Mouse (Mus musculus) retina, adult 2 months (tissue): ENCODE measurements around the gene C77080.

ENCODE experiments used
- DNase-seq: peaks from one replicate; pipeline ENCODE4 v3.0.0-alpha.2; 2012; ENCODE audit warnings: low read depth, low spot score

C77080 gene

DNA sequence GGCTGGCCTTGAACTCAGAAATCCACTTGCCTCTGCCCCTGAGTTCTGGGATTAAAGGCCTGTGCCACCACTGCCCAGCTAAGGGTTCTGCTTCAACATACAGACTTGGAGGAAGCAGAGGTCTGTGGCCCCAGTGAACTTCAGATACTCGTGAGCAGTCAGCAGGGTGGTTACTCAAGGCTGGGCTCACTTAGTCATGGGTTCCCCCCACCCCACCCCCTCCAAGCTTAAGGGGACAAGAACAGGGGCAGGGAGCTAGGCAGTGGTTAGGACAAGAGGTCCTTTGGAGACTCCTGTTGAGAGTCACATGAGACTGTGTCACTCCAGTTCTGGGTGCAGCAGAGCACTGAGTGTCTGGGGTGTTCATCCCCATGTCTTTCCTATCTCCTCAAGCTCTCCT, 7.5 kb upstream of the C77080 start:
- no peak for DNase-seq

DNA sequence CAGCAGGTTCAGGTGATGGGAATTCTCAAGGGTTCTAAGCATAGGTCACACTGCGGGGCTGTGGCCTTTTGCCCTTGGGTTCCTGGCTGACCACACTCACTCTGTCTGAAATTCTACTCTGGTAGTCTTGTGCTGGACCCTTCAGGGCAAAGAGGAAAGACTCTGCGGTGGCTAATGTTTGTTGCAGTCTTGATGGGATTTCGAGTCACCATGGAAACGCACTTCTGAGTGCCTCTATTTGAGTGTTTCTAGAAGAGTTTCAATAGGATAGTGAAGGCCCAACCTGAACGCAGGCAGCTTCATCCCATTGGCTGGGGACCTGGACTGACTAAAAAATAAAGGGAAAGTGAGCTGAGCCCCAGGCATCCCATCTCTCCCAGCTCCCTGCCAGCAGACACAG, 5.6 kb upstream of the C77080 start:
- no peak for DNase-seq

DNA sequence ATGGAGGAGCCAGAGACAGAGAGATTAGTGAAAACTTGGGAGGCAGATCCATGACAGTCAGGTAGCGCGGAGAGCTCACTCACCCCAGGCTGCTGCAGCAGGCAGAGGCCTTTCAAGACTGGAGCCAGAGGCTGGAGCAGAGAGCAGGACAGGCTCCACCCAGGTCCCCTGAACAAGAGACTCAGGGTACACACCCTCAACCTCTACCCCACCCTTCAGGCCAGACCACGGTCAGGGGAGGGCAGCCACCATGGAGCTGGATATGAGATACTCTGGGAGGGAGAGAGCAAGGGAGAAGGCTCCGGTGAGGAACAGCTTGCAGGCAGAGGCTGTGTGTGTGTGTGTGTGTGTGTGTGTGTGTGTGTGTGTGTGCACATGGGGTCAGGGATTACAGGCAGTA, 5.0 kb upstream of the C77080 start:
- DNase-seq, result no peak

DNA sequence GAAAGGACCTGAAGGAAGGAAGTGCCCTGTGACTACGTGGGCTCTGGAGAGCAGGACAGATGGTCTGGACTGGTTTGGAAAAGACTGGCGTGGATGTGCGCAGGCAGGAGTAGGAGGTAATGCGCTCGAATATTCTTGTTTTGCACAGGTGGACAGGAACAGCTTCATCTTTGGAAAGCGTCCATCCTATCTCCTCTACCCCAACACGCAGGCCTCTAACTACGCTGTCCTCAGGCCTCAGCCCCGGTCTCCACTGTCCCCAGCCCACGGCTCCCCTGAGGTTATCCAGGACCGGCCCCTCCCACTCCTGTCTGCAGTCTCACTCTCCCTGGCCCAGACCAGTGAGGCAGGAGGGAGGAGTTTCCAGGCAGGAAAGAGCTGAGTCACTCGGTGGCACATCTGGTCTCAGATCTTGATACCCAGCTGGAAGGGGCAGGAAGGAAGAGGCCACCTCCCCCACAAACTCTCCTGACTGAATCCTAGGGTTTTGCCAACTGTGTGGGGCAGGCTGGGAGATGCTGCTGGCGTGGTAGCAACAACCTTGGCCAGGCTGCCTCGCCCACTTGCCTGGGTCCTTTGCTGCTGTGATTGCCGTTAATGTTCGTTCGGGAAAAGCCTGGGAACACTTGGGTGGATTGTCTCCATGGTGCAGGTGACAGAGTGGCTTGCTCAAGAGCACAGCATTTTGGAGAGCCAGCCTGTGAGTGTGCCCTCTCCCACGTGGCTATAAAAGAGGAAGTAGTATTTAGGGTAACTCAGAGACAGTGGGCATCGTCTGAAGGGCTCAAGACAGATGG, 2.2 kb upstream of the C77080 start:
- no peak for DNase-seq

DNA sequence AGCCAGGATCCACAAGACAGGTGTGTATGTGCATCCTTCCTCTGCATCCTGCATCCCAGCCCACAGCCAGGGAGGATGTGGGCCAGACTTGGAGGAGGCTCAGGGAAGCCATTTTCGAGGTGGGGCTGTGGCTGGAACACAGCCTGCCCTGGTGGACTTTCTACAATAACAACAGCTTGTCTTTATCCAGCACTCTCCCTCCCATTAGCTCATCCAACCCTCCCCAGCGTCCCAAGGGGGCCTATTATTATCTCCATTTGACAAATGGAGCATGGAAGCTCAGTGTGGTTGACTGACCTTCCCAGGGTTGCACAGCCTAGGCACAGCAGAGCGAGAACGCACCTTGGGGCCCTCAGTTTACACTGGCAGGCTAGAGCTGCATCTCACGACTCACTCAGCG, 526 bp downstream of the C77080 start:
- no peak for DNase-seq

DNA sequence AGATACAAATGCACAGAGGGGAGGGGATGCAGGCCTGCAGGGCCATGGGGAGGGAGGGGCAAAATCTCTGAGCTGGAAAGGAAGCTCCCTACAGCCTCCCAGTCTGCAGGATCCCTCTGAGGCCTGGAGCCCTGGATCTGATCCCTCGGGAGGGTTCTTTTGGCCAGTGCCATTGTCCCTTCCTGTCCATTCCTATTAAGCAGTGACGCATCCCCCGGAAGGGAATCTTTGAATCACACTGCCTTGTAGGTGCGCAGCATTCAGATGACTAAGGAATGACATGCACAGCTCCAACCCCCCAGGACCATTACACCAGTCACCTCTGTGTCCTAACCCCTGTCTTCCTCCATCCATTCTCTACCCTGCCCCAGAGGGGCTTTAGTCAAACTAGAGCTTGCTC, 2.1 kb downstream of the C77080 start:
- DNase-seq, result no peak

DNA sequence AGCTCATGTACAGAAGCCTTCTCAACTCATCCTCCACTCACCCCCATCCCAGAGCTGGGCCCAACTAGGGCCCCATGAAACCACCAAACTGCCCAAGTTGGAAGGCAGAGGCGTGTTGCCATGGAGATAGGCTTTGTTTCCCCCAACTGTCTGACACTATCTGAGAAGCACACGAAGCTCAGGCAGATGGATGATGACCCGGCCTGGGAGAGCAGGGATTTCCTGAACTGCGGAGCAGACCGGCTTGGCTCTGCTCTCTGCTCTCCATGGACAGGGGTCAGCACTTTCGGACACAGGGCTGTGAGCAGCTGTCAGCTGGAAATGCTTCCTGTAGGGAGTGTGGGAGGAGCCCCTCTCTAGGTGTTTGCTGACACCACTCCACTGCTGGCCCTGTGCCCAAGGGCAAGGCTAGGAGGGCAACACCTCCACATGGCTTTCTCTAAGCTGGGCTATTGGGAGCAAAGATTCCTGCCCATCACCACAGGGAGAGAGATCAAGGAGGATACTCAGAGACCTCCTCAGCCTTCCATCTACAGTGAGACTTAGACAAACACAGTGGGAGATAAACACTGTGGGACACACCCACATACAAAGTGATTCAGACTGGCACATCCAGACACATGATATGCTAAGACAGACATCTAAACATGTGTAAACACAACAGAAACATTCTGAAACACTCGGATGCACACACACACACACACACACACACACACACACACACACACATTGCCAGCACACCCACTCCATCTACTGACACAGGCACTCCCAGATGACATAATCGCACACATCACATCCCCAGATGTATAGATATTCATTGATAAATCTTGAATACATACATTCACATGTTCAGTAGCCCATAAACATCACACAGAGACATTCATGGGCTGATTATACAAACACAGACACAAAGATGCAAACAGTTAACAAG, 4.5 kb downstream of the C77080 start:
- DNase-seq, result no peak

DNA sequence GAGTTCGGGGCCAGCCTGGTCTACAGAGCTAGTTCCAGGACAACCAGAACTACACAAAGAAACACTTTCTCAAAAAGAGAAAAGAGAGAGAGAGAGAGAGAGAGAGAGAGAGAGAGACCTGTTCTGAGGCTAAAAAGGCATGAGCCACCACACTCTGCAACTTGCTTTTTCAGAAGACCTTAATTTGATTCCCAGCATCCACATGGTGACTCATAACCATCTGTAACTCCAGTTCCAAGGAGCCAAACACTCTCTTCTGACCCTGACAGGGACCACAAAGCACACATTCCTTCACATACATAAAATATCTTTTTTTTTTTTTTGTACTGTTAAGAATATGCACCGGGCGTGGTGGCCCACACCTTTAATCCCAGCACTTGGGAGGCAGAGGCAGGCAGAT, 6.6 kb downstream of the C77080 start:
- DNase-seq, result no peak

DNA sequence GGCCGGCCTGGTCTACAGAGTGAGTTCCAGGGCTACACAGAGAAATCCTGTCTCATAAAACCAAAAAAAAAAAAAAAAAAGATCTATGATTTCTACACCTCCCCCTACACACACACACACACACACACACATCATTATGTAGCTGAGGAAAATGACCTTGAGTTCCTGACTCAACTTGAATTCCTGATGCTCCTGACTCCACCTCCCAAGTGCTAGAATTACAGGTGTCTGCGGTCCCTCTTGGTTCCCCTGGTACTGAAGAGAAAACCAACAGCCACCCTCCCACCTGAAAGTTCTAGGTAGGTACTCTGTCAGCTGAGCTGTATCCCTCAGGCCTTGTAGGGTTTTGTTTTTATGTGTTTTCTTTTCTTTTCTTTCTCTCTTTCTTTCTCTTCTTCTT, 8.7 kb downstream of the C77080 start:
- no peak for DNase-seq

DNA sequence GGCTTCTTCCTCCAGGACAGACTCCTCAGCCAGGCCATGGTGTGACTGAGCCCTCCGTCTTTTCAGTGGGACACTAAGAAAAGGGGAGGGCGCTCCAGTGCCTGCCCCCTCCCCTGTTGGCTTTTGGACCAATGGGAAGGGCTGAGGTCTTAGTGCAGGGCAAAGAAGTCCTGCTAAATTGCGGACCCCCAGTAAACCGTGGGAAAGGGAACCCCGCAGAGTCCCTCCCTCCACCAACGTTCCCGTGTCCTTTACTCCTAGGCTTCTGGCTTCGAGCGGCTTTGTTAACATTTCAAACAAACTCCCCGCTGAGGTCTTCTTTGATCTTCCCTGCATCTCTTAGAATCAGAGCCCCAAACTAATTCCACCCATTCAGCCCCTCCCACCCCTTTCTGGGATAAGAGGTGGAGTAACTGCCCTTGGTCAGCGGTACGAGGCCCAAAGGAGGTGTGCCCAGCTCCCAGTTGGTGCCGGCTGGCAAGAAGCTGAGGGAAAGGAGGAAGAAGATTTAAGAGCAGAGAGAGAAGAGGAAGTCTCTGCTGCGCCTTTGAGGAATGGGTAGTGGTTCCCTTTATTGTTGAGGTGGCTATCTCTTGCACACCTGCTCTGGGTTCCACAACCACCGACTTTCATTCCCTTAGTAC, 9.6 kb downstream of the C77080 start:
- DNase-seq, result no peak

DNA sequence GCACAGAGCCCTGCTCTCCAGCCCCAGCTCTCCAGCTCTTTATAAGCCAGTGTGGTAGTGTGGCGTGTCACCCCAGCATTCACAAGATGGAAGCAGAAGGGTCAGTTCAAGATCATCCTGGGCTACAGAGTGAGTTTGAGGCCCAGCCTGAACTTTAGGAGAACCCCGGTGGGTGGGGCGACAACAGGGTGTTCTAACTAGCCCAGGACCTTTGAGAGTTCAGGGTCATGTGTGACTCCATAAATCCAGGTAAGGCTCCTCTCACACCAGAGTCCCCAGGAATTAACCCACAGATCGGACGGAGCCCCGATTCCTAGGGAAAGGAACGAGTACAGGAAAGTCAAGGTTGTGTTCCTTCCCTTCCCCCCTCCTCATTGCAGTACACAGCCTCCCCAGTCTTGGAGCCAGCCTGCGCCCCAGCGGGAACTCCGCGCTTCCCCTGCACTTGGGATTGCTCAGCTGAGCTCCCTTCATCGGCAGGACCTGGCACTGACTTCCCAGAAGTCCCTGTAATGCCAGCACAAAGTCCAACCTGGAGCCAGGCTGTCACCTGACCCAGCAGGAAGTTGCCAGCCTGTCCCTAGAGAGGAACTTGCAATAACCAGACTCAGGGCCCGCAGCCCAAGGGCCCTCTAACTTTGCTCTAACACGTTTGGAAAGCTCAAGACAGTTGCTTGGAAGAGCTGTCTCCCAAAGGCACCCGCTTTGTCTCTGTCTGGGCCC, 10.3 kb downstream of the C77080 start:
- no peak for DNase-seq

DNA sequence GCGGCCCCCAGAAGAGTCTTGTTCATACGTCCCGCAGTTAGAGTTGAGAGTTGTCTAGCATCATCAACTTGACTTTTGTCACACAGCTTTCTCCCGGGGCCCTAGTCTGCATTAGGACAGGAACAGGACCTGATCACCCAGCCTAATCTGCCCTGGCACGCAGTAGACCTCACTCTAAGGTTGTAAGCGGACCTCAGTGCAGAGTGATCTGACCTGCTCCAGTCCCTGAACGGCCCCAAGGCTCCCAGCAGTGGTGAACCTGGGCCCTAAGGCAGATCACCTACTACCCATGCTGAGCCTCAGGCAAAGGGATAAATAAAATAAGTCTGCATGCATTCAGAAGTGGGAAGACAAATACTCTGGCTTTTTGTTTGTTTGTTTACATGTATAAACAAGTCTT, 11.9 kb downstream of the C77080 start:
- DNase-seq, result no peak

DNA sequence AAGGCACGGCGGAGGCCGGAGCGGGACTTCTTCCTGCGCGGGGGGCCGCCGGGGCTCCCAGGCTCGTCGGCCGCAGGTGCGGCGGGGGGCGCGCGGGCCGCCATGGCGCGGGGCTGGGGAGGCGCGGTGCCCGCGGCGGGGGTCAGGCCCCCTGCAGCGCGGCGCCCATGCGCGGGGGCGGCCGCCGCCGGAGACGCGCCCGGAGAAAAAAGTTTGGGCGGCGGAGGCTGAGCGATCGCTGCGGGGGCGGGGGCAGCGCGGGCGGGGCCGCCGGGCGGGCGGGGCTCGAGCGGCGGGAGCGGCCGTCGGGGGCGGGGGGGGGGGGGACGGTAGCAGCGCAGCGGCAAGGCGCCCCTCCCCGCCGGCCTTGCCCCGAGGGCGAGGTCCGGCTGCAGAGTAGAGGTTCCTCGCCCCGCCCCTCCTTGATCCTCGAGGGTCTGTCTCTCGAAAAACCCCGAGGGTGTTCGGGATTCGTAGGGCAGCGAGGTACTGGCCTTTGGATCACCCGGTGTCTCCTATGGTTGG, 12.9 kb downstream of the C77080 start:
- no peak for DNase-seq

DNA sequence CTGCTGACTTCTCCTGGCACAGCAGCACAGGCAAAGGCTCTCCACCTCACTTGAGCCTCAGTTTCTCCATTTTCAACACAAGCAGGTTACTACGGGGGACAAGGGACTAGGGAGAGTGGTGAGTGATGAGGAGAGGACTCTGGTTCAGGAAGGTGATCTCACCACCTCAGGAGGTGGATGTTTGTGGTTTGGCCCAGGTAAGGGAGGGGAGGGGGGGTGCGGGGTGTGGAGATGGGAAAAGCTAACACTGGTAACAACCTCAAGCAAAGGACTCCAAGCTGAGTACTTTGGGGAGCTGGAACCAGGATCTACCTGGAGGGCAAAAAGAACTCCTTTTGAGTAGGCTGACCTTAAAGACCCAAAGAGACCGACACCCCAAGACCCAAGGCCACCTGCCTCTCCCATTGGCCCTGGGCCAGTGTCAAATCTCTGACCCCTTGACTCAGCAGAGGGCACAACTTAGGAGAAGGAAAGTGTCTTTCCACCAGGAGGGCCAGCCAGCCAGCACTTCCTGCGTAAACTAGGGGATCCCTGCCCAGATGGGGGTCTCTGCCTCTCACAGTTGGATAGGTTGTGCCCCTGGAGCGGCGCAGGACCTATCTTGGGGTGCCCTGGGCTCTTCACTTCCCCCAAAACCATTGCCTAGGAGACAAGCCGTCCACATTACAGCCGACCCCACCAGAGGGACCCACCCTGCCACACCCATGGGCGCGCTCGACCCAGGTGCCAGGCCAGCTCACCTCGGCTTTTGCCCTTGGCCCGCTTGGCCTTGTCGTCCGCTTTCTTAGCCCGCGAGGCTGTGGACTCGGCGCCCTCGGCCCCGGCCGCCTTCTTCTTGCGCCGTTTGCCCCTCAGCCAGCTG, 13.6 kb downstream of the C77080 start:
- DNase-seq, result no peak

DNA sequence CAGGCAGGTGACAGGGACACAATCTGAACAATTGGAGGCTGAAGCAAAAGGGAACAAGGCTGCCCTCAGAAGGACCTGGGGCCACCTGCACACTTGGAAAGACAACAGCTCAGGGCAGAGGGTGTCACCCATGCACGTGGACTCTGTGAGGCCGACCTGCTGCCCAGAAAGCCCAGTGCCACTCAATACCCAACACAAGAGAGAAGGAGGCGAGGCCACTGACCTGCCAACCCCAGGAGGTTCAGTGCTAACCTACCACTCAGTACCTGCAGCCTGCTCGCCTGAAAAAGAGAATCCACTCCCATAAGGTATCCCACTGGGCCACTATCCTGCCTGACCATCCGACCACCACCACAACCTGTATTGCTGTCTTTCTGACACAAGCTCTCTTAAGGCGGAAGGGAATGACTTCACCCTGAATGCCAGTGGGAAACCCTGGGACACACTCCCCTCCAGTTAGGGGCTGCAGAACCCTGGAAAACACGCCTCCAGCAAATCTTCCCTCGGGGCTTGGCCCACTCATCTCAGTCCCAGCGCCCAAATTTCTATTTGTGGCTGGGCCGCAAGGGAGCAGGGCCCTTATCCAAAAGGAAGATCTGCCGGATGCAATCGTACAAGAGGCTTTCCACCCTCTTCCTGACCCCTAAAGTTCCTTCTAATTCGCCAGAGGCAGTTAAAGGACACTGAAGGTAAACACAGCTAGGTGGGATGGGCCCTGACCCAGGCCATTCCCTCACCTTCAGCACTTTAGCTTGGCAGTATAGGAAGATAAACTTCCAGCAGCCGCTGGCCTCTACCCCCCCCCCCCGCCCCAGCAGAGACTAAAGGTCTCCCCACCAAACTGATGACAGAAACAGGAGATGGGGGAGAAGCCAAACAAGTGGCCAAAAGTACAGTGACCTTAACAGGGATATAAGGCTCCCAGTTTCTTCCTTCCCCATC, 14.6 kb downstream of the C77080 start:
- DNase-seq, result no peak

DNA sequence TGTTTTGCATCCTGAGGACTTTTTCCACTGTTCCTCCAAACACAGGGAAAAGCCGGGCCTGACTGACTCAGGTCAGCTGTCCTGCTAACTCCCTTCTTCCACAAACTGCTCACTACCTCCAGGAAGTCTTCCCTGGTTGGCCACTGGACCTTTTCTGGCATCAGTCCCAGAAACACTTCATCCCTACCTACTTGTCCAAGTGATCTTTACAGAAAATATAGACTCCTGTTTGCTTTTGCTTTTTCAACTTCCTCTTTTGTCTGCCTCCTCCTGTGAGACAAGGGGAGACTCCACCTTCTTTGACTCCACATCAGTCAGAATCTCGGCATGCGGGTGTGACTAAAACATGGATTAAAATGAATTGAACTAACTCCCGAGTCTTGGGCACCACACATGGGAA, 16.4 kb downstream of the C77080 start:
- no peak for DNase-seq

DNA sequence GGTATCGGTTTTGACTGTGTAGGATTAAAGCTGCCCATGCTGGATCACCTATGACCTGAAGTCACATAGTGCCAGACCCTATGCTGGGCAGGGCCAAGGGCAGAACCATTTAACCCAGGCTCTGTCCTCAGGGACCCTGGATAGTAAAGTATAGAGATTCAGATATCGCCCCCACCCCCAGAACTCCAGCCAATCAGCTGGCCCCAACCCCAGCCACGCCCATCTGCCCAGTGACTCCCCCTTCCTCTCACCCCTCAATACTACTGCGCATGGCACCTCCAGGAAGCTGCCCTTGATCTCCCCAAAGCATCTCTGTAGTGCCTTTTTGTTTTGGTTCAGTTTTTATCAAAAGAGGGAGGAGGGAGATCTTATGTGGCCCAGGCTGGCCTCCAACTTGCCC, 18.4 kb downstream of the C77080 start:
- no peak for DNase-seq

DNA sequence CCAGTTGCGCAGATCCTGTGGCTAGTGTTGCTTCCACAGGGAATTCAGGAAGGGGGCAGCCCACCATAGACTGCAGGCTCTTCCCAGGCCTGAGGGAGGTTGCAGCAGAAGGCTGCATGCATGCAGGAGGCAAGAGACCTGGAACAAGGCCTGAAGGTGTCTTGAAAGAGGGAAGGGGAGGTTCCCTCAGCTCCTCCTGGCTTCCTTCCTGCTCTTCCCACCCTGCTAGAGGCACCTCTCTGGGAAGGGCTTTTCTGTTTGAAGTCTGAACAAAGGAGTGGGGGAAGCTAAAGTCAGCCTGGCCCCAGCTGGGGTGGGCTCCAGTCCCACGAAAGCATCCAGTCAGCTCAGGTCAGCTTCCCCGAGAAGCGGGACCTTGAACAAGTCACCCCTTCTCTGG, 18.9 kb downstream of the C77080 start:
- DNase-seq, result no peak

DNA sequence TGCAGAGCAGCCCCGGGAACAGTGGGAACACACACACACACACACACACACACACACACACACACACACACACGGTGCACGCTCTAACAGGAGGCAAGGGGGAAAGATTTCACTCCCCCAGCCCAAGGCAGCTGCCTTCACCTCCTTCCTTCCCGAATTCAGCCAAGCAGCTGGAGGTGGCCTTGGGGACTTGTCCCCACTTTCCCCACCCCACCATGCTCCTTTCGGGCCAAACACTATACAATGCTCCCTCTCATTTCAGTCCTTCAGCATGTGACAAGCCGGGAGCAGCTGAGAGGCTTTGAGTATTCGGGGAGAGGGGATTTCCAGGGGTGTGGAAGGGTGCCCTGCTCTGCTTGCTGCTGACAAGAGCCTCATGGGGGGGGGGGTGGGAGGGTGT, 19.3 kb downstream of the C77080 start:
- DNase-seq, result no peak
